Mouse (Mus musculus): ENCODE results near the gene Klhdc1.

Klhdc1 gene

GRCm38 (mm10) chr12:69229251-69229650, 11.7 kb upstream of the Klhdc1 start:
- DNase-seq, result peak; percentile 66

- no peak for DNase-seq
Observed at GRCm38 (mm10) chr12:69235782-69236181, 5.2 kb upstream of the Klhdc1 start.

GRCm38 (mm10) chr12:69238284-69238683, 2.7 kb upstream of the Klhdc1 start:
- no peak for DNase-seq

- DNase-seq, result no peak
Observed at GRCm38 (mm10) chr12:69241405-69241770, 412 bp downstream of the Klhdc1 start.

- DNase-seq, result peak; percentile 69
Observed at GRCm38 (mm10) chr12:69241771-69242431, 925 bp downstream of the Klhdc1 start.

GRCm38 (mm10) chr12:69249766-69250165, 8.8 kb downstream of the Klhdc1 start:
- DNase-seq, result no peak

- DNase-seq, result no peak
Observed at GRCm38 (mm10) chr12:69250756-69251155, 9.8 kb downstream of the Klhdc1 start.

GRCm38 (mm10) chr12:69253806-69254205, 12.8 kb downstream of the Klhdc1 start:
- no peak for DNase-seq

GRCm38 (mm10) chr12:69257836-69258235, 16.9 kb downstream of the Klhdc1 start:
- DNase-seq, result peak; percentile 52

- no peak for DNase-seq
Observed at GRCm38 (mm10) chr12:69262251-69262650, 21.3 kb downstream of the Klhdc1 start.

GRCm38 (mm10) chr12:69265031-69265430, 24.1 kb downstream of the Klhdc1 start:
- no peak for DNase-seq

GRCm38 (mm10) chr12:69267956-69268632, 27.1 kb downstream of the Klhdc1 start:
- no peak for DNase-seq

- no peak for DNase-seq
Observed at GRCm38 (mm10) chr12:69268956-69269355, 28.0 kb downstream of the Klhdc1 start.

- DNase-seq, result no peak
Observed at GRCm38 (mm10) chr12:69279931-69280469, 39.0 kb downstream of the Klhdc1 start.

GRCm38 (mm10) chr12:69280915-69281314, 39.9 kb downstream of the Klhdc1 start:
- no peak for DNase-seq

GRCm38 (mm10) chr12:69283146-69283545, 42.2 kb downstream of the Klhdc1 start:
- no peak for DNase-seq

- no peak for DNase-seq
Observed at GRCm38 (mm10) chr12:69287535-69287934, 46.6 kb downstream of the Klhdc1 start.

- DNase-seq, result no peak
Observed at GRCm38 (mm10) chr12:69288699-69289098, 47.7 kb downstream of the Klhdc1 start.

GRCm38 (mm10) chr12:69292401-69292800, 51.4 kb downstream of the Klhdc1 start:
- DNase-seq, result no peak

GRCm38 (mm10) chr12:69293815-69294214, 52.8 kb downstream of the Klhdc1 start:
- peak; percentile 89 for DNase-seq

- no peak for DNase-seq
Observed at GRCm38 (mm10) chr12:69294936-69295335, 54.0 kb downstream of the Klhdc1 start.

- DNase-seq, result no peak
Observed at GRCm38 (mm10) chr12:69295651-69296050, 54.7 kb downstream of the Klhdc1 start.

GRCm38 (mm10) chr12:69296511-69297410, 55.8 kb downstream of the Klhdc1 start, which contains the start of gene Klhdc2:
Gene Klhdc2 (plus strand): TSS chr12:69296681.
- peak; percentile 86 for DNase-seq
